Mouse (Mus musculus) embryo, embryonic 10 days (tissue): ENCODE measurements at regions not wholly inside any gene's neighbourhood (a gene's known extent, or its start where the extent isn't known, plus 50 kb on each side); places are given as distances from the start of the nearest gene placed in this dataset.
"Not testable (repeated sequence)": the region's sequence is repeated elsewhere in the genome, so short reads cannot be mapped to it uniquely, and the experiment has no call there.

Experiments
- DNase-seq: peaks from one replicate; pipeline ENCODE4 v3.0.0-alpha.2; 2015; ENCODE audit warnings: low spot score

DNA sequence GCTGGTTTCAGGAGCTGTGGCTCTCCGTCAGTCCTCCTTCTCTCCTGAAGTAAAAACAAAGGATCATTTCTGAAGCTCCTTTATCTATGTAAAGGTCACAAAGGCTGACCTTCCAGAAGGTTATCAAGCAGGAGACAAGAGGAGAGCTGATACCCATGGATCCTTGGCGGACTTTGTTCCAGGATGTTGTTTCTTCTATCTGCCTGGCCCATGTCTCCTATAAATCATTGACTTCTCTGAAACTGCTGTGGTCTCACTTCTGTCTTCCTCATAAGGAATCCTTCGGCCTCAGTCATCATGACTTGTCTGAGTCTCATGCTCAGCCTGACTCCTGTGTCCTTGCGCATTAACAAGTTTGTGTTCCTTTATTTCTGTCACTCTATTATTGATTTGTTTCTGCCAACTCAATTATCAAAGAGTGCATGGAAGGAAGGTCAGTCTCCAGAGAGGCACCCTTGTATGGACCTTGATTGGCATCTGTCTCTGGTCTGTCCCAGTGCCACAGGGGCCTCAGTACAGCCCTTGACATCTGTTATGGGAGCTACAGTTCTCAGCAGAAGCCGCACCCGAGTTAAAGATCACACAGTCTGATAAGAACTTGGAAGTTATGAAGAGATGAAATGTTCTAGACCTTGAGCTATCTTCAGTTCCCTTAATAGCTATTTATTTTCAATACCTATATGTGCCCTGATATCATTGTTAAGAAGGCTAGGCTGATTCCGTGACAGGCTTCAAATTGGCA, 53.2 kb upstream of the Dazl start:
- DNase-seq: no peak

DNA sequence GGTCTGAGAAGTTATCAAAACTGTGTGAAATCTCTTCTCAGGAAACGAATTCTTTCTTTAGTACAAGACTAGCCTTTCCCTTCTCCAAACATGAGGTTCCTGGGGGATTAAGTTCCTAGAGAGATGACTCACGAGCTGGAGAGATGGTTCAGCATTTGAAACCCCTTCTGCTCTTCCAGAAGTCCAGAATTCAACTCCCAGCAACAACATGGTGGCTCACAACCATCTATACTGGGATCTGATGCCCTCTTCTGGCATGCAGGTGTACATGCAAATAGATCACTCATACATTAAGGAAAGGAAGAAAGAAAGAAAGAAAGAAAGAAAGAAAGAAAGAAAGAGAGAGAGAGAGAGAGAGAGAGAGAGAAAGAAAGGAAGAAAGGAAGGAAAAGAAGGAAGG, 60.4 kb upstream of the Dazl start:
- not testable (repeated sequence) for DNase-seq

DNA sequence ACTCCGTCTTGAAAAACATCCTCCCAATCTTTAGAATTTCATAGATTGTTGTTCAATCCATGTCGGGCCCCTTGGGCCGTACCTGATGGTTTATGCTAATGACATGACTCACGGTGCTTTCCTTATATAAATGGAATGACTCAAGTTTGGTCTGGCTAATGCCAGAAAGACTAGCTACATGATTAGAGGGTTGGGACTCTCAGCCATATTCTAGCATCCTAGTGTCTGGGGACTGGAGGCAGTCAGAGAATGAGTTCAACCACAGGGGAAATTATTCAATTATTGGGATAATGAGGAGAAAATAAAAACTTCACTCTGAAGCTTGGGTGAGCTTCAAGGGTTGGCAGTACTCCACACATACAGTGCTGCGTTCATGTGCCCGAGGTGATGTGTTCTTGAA, 60.9 kb upstream of the Dazl start:
- DNase-seq: no peak

DNA sequence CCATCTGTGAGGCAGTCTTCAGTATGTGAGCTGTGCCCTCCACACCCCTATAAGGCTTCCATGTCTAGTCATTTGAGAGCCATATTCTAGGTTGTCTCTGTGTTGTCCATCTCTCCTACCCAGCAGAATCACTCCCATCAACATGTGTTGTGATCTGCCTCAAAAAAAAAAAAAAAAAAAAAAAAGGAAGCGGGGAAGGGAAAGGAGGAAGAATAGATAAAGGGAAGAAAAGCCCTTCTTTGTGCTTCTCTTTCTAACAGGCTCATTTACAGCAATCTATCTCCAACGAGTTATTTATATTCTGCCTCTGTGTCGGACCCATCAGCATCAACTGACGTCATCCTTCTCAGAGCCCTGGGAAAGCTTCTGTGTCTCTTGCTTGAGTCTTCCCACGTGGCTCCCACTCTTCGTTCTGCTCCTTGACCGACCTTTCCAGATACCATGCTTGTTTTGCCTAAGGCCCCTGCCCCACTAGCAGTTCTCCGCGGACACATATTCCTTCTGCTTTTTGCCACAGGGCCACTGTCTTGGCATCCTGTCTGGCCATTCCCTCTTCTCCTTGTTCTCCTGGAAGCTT, 68.3 kb upstream of the Dazl start:
- no peak for DNase-seq

DNA sequence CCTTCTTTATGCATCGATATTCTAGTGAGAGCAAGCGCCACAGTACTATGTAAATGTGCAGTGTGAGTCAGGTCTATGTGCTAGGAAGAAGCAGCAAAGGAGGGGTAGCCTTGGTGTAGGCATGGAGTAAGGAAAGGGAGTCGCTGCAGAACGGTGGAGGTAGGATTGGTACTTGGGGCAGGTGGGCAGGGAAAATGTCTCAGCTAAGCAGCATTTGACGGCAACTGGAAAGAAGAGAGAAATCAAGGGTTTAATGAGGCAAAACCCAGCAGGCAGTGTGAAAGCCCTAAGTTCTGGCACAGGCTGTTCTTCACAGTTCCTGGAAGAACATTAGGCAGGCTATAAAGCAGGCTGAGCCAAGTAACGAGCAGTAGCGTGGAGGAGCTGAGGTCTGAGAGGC, 72.0 kb upstream of the Dazl start:
- DNase-seq: no peak

DNA sequence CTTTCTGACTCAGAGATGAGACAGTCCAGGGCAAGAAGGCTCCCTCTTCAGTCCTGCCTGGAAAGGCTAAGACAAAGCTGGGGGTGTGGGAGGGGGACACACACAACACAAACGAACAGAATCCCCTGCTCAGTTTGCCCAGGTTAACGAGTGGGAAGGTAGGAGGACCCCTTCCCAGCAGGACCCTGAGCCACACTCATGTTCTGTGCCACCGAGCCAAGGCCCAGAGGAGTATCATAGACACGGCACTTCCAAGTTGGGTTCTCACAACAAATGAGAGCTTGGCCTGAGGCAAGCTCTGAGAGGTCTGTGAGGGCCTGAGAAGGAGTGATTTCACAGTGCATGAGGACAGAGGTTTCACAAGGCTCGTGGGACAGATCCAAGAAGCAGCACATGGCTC, 72.7 kb upstream of the Dazl start:
- DNase-seq: no peak

DNA sequence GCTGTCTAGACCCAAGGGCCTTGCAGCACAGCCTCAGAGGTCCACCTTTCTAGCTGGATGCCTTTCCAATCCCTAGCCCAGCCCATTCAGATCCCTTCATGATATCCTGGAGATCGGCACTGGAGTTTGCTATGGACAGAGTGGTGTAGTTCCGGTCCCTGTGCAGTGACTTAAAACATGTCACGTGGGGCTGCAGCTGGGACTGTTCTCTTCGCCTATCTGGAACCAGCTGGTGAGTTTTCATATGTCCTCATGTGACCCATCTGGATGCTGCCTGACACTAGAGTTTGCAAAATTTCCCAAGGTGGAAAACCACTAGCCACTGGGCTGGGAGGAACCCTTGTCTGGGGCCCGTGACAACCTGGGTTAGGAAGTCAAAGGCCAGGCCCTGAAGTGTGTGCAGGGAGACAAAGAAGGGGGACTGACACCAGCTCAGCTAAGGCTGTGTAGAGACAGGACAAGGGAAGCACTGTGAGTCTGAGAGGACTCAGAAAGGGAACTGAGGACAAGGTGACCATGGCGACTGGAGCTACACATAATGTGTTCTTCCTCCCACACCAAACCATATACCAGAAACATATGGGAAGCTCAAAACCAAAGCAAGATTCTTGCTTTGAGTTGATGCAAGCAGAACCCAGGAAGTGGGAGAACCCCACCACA, 75.9 kb upstream of the Dazl start:
- no peak for DNase-seq

DNA sequence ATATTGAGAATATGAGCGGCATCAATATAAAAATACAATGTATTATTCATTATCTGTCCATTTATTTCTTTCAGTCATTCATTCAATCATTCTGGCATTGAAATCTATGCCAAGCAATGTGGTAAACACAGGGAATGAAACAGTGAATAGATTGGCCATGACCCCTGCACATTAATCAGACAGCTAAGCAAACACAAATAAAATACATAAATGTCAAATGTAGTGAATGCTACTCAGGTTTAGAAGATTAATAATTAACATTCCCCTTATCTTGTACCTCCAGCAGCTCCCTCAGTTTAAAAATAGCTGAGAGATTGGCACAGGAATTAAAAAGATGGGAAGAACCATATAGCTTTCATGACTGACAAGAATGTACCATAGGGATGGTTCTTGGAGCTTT, 77.0 kb upstream of the Dazl start:
- DNase-seq: no peak

DNA sequence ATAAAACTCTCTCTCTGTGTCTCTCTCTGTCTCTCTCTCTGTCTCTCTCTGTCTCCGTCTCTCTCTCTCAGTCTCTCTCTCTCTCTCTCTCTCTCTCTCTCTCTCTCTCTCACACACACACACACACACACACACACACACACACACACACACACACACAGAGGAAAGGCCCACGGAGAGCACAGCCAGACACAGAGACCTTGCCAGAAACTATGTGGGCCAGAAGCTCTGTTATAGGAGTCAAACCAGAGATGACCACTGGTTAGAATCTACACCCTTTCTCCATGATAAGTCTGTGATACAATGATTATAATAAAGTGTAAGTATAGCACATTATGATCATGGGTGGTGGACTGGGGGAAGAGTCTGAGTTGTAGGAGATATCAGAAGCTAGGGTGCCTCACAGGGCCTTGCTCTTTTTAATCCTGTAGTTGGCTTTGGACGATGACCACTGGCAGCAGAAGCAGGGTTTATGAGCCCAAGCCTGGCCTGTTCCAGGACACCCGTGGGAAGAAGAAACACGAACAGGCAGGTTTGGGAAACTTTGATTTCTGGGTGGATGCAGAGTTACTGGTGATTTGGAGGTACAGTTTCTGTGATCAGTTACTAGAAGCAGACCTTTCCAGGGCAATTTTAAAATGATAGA, 80.2 kb upstream of the Dazl start:
- no peak for DNase-seq

DNA sequence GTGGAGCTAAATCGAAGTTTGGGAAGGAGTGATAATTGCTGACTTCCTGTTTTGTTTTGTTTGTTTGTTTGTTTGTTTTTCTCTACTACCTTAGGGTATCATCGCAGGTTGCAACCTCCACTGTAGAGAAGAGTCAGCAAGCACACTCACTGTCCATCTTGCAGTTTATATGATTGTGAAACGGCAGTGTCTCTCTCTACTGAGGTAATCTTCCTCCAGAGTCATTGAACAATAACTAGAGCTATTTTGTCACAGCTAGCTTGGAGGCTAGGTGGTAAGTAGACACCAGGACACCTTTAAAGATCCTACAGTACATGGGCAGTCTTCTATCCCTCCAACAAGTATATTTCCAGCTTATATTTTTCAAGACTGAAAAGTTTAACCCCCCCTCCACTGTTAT, 82.0 kb upstream of the Dazl start:
- DNase-seq: no peak

DNA sequence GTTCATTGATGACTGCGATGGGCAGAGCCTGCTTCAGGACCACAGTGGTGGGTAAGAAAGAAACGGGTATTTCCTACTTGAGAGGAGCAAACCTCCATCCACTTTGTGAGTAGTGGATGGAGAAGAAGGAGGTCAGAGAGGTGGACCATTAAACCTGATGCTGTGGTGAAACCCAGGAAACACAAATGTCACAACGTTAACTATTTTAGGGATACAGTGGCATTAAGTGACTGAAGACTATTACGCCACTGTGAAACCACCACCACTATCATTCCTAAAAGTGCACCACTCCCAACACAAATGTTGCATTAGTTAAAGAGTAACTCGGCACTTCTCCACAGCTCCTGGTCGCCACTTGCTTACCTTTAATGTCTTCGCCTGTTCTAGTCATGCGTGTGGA, 83.3 kb upstream of the Dazl start:
- no peak for DNase-seq

DNA sequence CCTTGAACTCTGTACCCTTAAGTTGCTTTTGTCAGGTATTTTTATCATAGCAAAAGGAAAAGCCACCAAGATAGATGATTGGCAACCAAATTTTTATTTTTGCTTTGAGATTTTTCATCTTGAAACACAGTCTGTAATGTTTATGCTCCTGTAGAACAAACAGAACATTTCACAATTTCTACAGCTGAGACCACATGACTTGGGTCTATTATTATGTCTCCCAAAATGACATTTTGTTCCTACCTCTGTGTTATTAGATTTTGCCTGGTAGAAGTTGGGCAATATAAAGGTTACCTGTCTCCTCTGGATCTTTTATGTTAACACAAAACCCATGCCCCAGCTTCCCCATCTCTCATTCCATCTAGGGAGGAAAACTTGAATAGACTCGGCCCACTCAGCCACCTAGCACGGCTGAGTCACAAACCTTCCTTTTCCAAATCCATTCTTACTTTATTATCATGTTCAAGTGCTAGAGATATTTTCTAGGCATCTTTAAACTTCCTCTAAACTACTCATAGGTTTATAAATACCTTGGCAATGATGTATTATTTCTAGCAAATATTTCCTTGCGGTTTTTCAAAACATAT, 84.8 kb upstream of the Dazl start:
- DNase-seq: no peak

DNA sequence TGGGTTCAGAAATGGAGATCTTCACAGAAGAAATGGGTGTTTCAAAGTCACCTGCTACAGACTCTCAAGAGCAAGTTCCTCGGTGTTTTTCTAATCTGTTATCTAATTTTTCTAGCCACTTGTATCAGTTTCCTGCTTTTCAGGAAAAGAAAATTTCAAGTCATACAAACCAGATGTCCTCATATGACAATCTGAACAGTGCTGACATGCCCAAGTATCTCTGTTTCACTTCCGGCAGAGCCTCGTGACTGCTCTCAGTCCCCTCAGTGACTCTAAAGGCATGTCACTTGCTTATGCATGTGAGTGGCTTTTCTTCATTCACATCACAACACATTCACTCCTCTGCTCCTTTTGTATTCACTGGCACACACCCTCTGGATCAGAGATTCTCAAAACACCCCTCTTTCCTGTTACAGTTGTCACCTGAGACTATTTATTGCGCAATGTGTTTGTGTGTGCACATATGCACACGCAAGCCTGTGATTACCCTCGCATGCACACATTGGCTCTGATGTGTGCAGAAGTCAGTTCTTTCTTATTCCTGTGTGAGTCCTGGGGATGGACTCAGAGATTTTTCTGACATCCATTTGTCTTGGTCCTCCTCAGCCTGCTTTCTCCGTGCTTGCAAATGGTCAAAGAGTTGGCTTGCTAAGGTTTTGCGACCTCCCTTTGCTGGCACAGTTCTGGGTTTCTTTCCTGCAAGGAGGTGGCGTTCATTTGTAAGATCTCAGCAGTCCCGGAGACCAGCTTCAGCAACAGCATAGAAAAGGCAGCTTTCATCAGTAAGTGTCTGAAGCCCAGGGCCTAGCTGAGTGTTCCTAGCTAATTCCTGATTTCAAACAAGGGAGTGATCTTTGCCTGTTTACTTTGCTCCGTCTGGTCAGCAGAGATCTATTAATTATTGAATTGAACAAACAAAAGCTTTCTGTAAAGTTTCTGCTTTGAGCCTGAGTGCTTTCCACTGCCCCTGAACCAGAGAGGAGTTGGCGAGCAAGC, 95.6 kb upstream of the Dazl start:
- no peak for DNase-seq

DNA sequence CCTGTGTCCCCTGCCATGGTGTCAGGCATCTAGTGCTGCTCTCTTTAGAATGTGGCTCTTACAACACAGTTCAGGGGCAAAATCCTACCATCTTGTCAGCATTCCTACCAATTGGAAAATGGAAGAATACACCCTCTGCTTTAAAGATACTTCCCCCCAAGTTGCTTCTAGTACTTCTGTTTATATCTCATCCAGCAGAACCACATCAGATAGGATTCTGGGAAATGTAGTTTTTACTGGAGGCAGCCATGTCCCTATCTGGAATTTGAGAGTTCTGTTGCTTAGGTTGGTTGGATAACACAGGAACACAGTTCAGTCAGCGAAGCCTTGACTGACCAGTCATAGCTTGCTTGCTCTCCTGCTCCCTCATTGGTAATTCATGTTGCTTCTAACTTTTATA, 96.7 kb upstream of the Dazl start:
- no peak for DNase-seq

DNA sequence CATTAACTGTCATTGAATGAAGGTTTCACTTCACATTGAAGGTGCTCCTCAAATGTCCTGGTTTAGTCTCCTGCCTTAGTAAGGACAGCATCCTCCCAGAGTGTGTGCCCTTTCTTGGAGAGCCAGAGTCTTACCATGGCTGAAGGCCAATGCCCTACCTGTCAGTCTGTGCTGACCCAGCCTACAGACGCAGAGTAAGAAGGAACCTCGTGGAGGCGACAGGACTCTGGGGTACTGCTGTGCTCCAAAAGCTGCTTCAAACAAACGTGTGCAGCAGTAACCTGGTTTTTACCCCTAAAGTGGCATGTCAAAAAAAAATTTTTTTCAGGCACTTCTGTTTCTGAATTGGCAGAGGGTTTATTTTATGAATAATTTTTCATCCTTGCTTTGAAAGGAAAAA, 97.8 kb upstream of the Dazl start:
- DNase-seq: no peak

DNA sequence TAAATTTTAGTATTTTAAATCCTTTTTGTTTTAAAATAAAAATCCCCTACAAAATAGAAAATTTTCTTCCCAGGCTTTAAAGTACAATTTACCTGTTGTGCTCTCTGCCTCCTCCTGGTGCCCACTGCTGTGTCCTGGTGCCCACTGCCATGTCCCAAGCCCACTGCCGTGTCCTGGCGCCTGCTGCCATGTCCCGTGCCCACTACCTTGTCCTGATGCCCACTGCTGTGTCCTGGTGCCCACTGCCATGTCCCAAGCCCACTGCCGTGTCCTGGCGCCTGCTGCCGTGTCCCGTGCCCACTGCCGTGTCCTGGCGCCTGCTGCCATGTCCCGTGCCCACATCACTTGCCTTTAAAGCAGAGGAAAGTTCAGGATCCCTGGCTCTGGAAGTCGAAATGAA, 98.6 kb upstream of the Dazl start:
- no peak for DNase-seq

DNA sequence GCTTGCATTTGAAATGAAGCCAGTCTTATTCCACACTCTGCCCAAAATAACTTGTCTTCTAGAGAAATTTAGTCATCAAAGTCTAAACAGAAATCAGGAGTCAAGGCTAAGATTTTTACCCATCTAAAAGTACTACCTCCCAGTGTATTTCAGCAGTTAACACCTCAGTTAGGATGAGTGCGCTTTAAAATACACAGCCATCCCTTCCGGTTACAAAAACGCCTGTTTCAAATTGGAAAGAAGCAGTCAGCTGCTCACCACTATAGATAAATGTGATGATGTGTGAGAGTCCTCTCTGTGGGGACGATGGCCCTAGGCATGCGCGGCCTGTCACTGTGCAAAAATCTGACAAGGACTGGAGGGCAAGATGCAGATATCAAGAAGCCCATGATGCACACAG, 99.0 kb upstream of the Dazl start:
- no peak for DNase-seq

DNA sequence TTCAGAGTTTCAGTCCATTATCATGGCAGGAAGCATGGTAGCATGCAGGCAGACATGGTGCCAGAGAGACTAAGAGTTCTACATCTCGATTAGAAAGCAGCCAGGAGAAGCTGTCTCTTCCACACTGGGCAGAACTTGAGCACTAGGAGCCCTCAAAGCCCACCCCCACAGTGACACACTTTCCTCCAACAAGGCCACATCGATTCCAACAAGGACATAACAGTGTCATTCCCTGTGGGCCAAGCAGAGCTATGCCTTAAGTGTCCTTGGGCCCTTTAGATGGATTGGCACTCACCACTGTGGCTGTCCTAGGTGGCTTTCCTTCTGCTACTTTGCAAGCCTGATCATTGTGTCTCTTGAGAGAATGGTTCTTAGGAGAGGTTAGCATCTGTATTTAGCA, 99.5 kb upstream of the Dazl start:
- DNase-seq: no peak

DNA sequence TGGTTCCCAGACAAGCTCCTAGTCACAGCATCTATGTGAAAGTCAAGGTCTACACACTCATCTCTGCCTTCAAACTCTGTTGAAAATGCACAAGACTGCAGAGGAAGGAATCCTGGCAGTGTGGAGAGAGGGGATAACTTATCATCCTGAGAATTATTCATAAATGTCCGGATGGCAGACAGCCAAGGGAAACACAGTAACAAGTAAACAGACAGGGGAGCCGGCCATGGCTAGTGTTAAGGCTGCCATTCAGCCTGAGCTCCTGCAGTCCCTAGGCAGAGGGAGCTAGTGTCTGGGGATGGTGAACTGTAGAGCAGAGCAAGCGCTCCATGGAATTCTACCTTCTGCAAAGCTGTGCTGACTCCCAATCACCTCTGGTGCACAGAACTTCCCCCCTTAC, 100.3 kb upstream of the Dazl start:
- no peak for DNase-seq

DNA sequence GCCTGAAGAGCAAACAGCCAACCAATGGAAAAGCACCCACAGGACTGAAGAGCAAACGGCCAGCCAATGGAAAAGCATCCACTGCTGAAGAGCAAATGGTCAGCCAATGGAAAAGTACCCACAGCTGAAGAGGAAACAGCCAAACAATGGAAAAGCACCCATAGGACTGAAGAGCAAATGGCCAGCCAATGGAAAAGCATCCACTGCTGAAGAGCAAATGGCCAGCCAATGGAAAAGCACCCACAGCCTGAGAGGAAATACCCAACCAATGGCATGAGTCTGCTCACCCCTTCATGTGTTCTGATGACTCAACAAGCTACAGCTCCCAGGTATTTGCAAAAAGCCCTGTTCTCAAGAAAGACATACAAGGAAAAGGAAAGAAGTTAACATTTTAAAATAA, 101.4 kb upstream of the Dazl start:
- no peak for DNase-seq

DNA sequence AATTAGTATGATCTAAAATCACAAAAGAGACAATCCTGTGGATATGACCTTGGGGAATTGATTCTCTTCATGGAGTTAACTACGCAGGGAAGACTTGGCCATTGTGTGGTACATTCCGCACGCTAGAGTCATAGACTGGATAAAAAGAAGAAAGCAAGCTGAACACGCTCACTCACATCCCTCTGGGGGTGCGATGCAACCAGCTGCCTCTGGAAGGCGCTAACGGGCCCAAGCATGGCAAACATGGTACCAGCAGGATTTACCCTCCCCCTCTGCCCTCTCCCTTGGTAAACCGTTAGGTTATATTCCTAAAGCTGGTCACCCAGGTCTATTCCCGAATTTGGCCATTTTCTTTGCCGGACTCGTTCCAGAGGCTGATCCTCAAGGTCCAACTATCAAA, 102.2 kb upstream of the Dazl start:
- DNase-seq: no peak

DNA sequence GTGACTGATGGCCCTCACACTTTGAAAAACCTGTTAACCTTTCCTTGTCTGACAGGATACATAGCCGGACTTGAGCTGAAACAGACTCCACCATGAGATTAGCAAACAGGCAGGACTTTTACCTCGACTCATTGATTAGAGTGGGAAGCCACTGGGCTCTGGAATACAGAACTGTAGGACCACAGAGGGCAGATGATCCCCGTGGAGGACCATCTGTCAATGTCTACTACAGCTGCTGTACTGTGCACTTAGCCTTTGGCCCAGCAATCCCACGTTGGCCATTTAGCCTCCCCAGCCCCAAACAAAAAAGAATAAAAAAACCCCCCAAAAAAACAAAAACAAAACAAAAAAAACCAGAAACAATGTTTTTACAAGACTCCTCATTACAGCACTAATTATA, 103.9 kb upstream of the Dazl start:
- DNase-seq: no peak
